Mouse (Mus musculus): ENCODE results near the gene Nek7.

Gene Nek7

DNA sequence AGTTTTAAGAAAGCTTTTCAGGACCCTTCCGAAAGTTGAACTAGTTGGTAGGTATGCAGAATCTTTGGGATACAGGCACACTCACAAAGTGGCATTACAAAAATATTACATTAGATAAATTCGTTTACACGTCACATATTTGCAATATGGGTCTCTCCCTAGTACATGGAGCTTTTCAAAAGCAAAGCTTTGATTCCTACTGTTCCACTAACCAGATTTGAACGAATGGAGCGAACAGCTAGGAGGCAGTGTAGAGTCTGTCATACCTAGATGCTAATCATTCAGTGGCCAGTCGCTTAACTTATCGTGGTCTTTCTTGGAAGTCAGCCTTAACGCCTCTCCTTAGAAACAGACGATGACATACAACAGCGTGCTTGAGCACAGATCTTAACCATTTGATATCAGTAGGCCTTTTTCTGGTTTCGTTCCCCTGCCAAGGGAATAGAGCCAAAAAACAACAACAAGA, at the start of gene Nek7:
Nek7 (minus strand) TSS at position 146 of the 466 bp plus-strand sequence.
- DNase-seq (ENCODE audit: low spot score in 2 of 2), result no peak

DNA sequence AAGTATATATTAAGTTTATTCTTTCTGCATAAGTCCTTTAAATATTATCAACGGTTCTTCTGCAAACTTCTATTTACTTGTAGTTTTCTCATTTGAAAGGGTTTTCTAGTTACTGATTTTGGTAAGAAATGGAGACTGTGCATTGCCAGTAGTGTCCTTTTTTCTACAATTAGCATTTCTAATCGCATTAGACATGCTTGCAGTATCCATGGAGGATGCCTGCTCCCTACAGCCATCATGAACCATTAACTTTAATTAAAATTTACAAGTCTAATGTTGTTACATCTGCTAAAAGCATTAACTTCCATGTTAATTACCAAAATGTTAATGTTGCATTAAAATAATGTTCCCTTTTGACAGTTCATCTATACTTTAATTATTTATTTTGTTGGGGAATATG, 42.4 kb upstream of the Nek7 start:
- no peak for DNase-seq (ENCODE audit: low spot score in 2 of 2)

DNA sequence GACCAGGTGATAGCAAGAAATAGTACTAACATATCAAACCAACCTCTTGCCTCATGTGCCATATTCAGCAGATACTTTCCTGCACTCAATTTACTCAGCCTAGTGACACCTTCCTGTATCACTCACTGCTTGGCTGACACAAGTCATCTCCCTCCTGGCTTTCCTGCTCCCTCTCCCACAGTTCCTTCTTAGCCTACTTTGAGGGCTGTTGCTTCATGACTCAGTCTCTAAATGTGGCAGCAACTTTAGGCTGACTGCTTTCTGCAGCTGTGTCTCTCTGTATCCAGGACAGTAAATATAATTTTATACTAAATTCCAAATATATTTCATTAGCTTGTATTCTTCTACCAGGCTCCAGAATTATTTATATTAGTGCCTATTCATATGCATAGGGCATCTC, 34.3 kb upstream of the Nek7 start:
- peak; percentile 2 to 4 for DNase-seq (ENCODE audit: low spot score in 2 of 2)

DNA sequence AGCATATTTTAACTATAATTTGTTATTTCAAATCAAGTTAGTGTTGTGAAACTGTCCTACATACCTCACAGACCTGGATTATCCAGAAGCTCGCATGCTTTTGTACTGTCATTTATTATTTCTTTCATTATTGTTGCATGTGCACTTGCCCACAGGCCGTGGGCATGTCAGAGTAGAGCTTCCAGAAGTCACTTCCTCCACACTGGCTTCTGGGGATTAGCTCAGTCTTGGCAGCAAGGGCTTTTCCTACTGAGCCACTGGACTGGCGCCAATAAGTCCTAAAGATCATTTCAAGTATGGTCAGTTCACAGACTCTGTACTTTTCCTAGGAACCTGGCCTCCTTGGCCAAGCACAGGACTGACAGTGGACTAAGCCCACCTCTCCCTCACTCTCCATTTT, 25.1 kb upstream of the Nek7 start:
- DNase-seq (ENCODE audit: low spot score in 2 of 2), result no peak

DNA sequence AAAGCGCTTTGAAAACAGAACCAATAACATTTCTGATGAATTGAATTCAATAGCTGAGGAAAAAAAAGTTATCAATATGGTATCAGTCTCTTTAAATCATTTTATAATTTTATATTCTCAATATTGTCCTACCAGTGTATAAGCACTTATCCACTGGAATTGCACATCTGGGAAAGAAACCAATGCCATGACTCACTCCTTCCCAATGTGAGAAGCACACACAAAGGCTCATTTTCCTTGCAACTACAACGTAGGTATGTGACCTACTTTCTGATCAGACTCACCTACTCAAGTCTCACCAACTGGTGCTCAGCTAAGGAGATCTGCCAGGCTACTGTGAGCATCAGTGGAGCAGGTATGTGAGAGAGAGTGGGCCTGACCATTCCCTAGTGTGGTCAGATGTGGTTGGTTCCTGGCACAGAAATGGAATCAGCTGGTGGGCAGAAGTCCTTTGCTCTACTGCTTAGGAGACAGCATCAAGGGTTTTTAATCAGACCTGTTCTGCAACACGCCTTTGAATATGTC, 23.4 kb upstream of the Nek7 start:
- no peak for DNase-seq (ENCODE audit: low spot score in 2 of 2)

DNA sequence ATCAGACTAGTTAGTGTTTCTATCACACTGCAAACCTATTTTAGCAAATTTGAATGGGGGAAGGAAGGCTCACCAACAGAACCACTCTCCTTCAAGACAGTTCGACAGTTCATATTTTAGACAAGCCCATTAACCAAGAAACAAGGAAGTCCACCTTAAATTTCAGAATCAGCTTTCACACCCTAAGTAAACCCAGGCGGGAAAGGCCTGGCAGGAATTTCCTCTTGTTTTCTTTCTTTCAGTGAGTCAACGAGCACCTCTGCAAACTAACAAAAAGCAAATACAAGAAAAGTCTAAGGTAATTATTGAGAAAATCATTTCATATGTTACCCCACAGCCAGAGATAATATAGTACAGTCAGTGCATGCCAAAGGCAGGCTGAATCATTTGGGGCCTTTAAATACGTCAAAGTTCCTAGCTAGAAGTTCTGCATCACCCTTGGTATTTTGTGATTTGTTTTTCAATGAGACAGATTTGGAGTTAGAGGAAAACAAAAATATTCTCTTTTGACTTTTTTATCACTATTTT, 21.1 kb upstream of the Nek7 start:
- no peak for DNase-seq (ENCODE audit: low spot score in 2 of 2)

DNA sequence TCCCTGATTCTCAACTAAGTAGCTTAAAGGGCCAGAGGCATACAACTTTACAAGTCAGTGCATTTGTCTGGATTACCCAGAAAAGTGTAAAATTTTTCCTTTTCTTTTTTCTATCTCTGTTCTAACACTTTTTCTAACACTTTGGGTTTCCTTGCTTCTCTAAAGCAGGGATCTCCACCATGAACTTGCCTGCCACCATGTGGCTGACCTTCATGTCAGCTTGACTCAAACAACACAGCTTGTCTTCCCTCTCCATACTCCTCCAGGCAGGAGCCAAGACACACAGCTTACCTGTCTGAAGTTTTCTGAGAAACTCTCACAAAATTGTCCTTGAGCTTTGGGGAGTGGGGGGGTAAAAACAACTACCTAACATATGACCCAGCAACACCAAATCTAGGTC, 17.9 kb upstream of the Nek7 start:
- DNase-seq (ENCODE audit: low spot score in 2 of 2), result no peak

DNA sequence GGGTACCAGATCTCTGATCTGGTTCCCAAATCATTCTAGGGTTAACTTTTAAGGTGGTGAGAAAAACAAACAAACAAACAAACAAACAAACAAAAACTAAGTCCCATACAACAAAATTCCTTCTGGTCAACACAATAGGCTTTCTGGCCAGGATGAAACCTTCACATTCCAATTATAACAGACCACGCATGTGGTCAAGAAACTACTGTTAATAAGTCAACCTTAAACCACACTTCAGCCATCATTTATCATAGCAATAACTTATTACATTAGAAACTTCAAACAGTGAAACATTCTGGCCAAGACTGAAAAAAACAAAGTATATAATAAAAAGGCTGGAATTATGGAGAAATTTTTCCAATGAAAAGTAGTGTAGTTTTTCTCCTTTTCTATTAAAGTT, 14.6 kb upstream of the Nek7 start:
- no peak for DNase-seq (ENCODE audit: low spot score in 2 of 2)

DNA sequence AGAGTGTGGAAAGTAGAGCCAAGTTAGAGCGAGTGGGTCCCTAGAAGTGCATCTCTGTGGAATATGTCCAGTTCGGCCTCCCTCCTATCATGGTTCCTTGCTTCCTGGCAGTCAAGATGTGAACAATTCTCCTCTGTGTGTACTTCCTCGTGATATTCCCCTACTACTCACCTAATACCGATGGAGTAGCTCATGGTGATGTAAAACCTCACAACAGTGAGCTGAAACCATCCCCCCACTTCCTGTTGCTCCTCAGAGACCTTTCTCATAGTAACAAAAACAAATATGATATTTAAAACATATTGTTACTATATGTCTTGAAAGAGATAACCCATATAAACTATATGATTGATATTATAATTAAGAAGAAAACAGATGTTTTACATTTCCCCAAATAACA, 9.0 kb upstream of the Nek7 start:
- no peak for DNase-seq (ENCODE audit: low spot score in 2 of 2)

DNA sequence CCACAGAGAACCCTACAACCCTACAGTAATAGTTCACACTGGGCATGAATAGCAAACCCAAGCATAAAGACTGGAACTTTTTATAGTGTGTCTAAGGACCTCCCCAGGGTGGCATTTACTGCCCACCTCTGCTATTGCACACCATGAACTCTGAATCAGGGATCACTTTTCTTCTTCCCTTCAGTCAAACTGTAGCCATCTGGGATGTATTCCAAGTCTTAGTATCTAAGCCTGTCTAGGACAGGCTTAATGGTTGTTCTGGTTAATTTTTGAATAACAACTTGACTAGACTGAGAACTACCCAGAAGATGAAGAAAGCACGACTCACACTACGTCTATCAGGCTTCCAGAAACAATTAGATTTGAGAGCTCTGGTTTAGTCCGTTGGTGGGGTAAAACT, 8.5 kb upstream of the Nek7 start:
- no peak for DNase-seq (ENCODE audit: low spot score in 2 of 2)

DNA sequence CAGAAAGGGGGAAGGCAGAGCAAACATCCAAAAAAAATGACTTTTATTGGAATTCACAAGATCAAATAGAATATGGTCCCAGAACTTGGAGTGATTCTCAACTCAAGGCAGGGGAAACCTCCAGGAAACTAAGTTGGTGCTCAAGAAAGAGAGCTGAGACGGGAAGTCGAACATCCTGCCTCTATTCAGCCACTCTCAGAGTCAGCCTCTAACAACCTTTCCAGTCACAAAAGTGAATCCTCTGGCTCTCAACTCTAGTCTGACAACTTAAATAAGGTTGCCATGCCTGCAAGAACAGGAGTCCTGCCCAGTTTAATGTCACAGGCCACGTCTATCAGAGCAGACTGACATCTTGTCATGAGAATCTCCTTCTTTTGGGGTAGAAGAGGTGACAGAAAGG, 7.9 kb upstream of the Nek7 start:
- DNase-seq (ENCODE audit: low spot score in 2 of 2), result no peak

DNA sequence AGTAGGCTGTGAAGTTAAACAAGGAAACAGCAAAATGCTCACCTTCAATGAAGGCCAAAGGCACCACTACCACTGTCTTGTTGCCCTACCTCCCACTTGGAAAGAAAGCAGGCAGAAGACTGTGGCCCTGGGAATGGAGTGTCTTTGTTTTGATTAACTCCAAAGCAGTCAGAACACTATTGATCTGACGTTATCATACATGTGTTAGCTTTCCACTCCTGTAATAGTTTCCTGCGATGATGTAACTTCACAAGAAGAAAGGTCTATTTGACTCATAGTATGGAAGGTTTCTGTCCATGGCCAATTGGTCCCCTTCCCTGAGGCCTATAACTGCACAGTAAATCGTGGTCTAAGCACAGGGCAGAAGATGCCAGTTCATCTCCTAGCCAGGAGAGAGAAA, 6.3 kb upstream of the Nek7 start:
- no peak for DNase-seq (ENCODE audit: low spot score in 2 of 2)

DNA sequence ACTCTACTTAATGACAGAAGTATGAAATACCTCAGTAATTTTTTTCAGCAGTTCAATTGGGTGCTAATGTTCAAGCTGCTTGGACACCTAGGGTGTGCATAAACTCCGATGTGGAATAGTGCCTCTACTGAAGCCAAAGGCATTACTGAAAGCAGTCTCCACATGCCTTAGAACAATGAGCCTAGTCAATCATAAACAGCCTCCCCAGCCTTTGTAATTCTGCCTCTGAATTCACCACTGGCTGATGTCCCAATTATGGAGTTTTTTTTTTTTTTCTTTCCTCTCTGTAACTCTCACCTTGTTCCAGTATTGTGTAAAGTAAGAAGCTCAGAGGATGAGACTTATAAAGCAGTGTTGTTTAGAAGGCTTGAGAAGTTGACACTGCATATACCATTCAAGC, 3.9 kb upstream of the Nek7 start:
- no peak for DNase-seq (ENCODE audit: low spot score in 2 of 2)

DNA sequence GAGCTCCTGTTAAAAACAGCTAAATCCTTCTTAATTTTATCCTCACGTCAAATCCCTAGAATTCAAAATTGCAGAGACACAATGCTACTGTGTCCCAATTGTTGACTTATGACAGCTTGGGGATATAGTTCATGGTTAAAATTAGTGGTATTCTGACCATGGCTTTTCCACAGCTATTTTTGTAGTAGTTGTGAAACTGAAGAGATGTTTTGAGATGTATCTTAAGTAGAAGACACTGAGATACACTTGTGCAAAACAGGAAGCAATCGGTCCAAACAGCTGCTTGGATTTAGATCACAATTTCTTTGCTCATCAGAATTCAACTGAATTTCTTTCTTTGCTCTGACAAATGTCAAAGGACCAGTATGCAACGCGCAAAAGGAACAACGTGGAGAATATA, 2.9 kb upstream of the Nek7 start:
- DNase-seq (ENCODE audit: low spot score in 2 of 2), result no peak

DNA sequence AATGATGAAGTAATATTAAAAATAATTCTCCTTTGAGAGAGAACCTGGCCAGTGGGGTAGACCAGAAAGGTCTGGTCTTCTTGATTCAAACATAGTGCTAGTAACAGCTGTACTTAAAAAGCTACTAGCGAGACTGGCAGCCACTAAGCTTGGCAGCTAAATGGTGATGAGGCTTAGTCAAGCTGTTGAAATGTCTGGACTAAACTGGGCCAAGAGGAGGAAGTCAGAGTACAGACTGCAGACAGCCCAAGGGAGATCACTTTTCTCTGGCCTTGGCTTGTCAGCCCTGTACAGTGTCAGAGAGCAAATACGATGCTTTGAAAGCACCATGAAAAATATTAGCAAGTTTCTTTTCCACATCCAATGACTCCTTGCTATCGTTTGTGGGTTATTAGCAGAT, 2.5 kb upstream of the Nek7 start:
- no peak for DNase-seq (ENCODE audit: low spot score in 2 of 2)

DNA sequence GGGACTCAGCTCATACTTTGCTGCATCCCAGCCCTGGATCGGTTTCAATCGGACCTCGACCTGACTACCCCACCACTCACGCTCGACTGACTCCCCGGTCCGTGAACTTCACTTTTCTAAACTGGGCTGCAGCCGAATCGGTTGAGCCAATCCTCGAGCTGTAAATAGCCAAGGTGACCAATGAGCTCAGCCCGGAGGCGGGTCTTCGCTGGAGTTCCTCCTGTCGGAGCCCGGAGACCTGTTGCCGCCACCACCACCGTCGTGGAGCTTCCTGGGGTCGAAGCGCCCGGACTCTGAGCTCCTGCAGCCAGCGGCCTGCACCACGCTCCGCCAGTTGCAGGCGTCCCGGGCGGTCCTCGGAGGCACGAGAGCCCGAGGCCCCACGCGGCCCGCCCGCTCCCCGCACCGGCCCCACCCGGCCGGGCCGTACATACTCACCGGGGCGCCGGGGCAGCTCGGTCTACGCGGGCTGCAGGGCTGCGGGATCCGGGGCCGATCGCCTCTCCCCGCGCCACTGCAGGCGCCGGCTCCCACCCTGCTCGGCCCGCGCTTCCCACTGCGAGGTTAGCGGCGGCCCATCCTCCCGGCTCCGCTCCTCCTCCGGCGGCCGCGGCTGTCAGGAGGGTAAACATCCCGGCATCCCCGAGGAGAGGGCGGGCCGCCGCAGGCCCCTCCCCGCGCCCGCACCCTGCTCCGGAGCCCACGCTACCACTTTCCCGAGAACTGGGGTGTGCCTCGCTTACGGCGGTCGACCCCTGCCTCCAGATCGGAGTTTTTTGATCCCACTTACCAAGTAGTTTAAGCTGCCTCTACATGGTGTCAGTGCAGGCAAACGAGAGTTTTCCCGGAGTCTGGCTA, 598 bp downstream of the Nek7 start:
- DNase-seq (ENCODE audit: low spot score in 2 of 2), result peak; percentile 80 to 96

DNA sequence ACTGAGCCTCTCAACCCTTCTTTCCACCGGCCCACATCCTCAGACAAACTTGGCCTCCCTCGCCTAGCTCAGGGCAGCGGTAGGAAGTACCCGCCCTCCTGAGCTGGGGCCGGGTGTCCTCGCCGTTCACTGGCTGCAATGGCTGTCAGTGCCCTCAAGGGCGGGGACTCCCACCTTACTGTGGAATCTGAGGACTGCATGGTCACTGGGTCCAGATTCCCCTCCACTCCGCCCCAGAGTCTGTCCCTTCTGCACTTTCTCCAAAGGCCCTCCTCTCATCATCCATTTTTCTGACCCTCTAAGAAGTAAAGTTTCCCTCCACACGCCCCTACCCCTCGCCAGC, 2.0 kb downstream of the Nek7 start:
- DNase-seq (ENCODE audit: low spot score in 2 of 2), result peak; percentile 45 to 82

DNA sequence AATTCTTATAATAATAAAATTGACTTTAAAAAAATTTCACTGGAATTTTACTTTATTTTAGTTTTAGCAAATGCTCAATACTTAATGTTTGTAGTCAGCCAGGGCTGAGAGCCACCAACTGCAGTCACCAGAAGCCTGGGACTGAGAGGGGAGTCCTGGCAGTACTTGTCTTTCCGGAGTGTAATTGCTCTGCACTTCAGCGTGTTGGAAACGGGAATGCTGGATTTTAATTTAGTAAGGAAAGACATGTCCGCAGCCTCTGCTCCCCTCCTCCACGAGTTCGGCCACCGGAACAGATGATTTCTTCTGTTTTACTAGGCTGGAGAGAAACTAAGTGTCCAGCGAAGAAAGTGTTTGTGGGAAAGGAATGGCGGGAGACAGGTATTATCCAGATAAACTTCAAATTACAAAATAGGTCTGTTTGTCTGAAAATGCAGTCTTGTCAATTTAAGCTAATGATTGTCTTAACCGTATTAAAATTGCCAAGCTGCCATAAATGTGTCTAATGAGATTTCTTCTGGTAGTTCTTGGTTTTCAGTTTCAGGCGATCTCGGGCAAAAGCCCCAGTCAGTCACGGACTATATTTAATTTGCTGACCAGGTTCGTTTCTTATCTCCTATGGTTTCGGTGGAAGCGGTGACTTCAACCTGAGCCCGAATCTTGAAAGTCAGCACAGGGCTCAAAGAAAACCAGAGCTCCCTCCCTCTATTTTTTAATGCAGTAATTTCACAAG, 2.5 kb downstream of the Nek7 start:
- DNase-seq (ENCODE audit: low spot score in 2 of 2), result no peak

DNA sequence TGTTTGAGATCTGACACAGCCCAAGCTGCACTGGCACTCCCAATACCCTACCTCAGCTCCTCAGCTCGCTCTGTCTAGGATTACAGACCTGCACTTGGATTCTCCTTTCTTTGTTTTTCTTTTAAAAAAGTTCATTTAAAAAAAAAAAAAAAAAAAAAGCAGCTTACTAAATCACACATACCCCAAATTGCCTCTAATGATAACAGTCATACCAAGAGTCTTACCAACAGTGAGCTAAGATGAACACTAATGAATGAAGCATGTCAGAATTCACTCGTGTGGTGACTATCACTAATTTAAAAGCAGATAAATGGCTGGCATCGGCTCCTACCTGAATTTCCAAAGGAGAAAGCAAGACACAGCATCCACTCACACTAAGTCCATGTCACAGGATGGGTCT, 4.6 kb downstream of the Nek7 start:
- DNase-seq (ENCODE audit: low spot score in 2 of 2), result no peak

DNA sequence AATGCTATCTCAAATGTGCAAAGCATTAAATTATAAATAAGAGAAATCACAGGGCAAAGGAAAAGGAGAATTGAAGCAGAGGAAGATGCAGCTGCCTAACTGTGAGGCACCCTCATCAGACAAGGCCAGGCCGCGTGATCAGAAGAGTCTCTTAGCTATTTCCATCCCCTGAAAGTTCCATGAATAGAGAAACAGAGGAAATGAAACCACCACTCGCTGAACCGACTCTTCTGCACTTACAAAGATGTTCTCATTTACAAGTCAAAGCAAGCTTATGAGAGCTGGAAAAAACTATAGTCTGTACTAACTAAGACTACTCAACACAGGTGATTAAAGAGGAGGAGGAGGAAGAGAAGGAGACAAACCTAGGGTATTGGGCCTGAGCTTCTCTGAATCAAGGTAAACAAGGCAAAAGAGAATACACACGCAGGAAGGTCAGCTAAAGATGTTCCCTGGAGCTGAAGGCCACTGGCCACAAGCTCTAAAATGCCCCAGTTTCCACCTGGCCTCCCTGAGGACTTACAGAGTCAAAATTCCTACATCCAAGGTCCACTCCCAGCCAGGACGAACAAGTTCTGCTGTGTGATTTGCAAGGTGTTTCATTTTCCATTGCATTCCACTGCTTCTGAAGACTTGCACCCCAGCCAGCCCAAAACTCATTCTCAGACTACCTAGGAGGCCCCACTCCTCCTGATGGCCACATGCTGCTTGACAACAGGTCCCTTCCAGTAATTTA, 5.2 kb downstream of the Nek7 start:
- DNase-seq (ENCODE audit: low spot score in 2 of 2), result no peak

DNA sequence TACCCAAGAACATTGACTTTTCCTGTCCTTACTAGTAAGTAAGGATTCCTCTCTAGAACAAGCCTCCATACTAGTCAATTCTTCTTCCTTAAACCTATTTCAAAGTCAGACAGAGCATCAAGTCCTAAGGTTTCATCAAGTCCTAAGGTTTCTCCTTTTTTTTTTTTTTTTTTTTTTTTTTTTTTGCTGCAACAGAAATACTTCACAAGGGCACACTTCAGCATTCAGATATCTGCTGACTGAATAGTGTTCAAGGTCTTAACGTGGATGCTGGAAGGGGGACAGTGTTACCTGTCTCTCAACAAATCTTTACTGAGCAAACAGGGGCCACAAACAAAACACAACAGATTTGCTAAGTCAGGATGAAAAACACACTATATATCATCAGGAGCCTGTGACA, 7.8 kb downstream of the Nek7 start:
- no peak for DNase-seq (ENCODE audit: low spot score in 2 of 2)

DNA sequence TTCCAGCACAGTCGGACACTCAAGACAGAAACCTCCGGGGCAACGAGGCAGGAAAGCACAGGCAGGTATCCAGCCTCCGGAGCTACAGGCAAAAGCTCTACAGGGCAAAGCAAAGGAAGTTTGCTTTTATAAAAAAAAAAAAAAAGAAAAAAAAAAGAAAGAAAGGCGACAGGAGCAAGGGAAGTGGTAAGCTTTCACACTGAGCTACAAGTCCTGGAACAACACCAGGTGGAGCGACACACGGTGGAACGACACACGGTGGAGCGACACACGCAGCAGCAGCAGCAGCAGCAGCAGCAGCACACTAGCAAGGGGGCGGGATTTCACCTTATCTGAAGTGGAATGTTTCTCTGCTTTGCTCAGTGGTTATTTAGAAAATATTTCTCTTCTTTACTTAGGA, 10.8 kb downstream of the Nek7 start:
- no peak for DNase-seq (ENCODE audit: low spot score in 2 of 2)
